Mouse (Mus musculus) bone marrow, adult 2 months (tissue): ENCODE data around the gene Glt6d1.

Experiments
- CTCF ChIP-seq: fragments of 200-500 bp; IDR thresholded peaks from 2 replicates; pipeline ENCODE4 v1.5.1; 2011; ENCODE audit warnings: low read length, control low read depth; ENCODE audit not compliant: control insufficient read depth, insufficient read depth
- POLR2A ChIP-seq: fragments of 200-500 bp; IDR thresholded peaks from 2 replicates; pipeline ENCODE4 v1.6.1; 2011; ENCODE audit warnings: low read depth, mild to moderate bottlenecking, control low read depth, low read length, borderline replicate concordance; ENCODE audit not compliant: control insufficient read depth

- no peak for TF ChIP-seq CTCF
- no peak for TF ChIP-seq POLR2A
These were observed 57.5 kb downstream of the Glt6d1 start for GRCm38 (mm10) chr2:25758064-25758625.
